Mouse (Mus musculus): ENCODE data around the gene Olfr1323.

- no peak for TF ChIP-seq POLR2A (IDR thresholded peaks at IDR 0.05; ENCODE audit: insufficient read depth, low read depth, low read length)
- no peak for TF ChIP-seq CTCF (IDR thresholded peaks at IDR 0.05)
- TF ChIP-seq EP300 (IDR thresholded peaks at IDR 0.05; ENCODE audit: insufficient read depth, low read depth, low read length) = no peak
Measured at GRCm38 (mm10) chrX:50012242-50012641, 6.9 kb downstream of the Olfr1323 start.

Measured in heart, adult 2 months (tissue).